Mouse (Mus musculus): ENCODE data around the gene Phb.

DNA sequence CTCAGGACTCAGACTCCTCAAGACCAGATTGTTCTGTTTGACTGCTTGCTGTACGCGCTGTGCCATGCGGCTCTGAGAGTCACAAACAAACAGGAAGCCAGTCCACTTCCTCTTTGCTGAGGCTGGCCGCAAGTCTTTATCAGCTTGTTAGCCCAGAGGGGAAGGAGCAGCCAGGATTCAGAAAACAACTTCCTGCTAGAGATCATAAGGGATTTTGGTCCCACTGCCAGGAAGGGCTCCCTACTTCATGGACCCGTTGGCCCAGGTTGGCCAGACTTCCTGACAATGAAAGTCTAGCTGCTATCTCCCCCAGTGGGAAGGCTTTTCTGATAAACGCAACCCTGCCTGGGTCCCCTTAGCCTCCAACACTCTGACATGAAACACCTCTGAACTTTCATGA, 21.8 kb downstream of the Phb start:
- TF ChIP-seq EP300 (IDR thresholded peaks at IDR 0.05; ENCODE audit: insufficient read depth, low read depth, low read length) (peak; percentile 76), CTCF (IDR thresholded peaks at IDR 0.05) (no peak), POLR2A (IDR thresholded peaks at IDR 0.05; ENCODE audit: insufficient read depth, low read depth, low read length) (peak; percentile 56; the same call in 1 of the 2 replicates)
